Mouse (Mus musculus): ENCODE measurements around the gene Nfrkb. TPM values are rescaled to one million over a fixed set of nuclear protein-coding genes. Genes with fewer than 3 reads are reported as not detected.

Gene Nfrkb
- polyA plus RNA-seq, 2 experiments from 2014 or later: 37.1 to 54.1 TPM

- no peak for ATAC-seq
Measured at GRCm38 (mm10) chr9:31430011-31430410, 44.0 kb downstream of the Nfrkb start.

DNA sequence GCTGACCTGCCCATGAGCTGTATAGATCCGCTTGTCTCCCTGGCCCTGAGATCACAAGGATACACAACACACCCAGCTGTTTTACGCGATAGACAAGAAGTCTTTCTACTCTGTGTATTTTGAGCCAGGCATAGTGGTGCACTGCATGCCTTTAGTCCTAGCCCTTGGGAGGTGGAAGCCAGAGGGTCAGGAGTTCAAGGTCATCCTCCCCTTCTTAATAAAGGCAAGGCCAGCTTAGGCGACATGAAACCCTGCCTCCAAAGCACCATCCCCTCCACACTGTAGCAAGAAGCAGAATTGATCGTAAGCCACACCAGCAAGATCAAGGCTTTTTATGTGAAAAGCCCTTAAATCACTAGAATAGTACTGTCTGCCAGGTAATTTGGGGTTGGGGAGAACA, 45.8 kb downstream of the Nfrkb start:
- ATAC-seq: no peak

GRCm38 (mm10) chr9:31432336-31432975, 46.5 kb downstream of the Nfrkb start:
- no peak for ATAC-seq

DNA sequence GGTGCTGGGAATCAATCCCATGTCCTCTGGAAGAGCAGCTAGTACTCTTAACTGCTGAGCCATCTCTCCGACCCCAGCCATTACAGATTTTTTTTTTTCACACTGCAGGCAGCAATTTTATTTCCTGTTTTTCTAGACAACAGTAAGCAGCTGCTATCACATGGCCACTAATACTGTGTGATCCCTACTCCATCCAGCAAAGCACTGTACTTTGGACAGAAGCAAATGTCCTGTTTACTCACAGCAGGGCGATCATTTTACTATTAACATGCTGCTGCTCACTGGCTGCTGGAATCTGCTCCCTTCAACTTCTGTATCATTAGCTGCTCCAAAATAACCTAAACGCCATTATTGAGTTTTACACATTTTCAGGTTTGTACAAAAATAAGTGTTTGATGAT, 47.4 kb downstream of the Nfrkb start:
- ATAC-seq: no peak

DNA sequence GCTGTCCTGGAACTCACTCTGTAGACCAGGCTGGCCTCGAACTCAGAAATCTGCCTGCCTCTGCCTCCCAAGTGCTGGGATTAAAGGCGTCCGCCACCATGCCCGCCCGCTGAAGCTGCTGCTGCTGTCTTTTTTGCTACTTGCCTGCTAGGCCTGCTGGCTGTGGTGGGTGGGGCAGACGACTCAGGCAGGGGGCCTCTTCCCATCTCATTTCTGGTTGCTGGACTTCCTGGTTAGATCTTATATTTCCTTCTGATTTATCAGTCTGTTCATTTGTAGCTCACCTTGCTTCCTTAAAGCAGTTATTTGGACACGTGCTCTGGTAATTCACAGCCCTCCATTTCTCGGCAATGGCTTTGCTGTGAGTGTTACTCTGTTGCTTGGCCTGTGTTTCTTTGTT, 49.4 kb downstream of the Nfrkb start:
- ATAC-seq: no peak

DNA sequence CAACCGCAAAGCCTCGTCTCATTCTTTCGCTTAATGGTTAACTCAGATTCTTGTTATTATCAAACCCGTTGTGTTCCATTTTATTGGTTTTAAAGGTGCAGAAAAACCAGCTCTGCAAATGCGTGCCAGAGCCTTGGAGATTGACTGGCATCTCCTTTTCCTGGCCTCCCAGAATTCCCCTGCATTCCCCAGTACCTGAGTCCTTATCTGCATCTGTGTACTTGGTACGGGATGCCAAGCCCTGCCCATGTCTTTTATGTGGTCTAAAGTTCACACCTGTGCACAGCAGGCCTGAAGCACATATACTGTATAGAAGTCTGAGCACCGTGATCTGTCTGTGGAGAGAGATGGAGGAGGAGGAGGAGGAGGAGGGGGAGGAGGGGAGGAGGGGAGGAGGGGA, 51.9 kb downstream of the Nfrkb start:
- no peak for ATAC-seq

DNA sequence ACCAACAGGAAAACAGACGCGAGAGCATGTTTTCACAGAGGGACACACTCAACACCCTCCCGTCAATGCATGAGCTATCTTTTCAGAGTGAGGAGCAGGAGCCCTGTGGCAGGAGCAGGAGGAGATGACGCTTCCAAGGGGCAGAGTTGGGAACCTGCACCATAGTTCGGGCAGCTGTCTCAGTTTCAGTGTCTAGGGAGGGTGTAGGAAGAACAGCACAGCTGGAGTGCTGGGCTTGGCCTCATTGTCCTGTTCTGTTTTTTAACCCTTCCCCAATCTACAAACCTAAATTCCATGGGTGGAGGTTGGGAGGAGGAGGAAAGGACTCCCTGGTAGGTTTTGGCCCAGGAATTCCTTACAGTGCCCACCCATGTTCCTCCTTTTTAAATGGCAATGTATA, 52.8 kb downstream of the Nfrkb start:
- ATAC-seq: no peak

GRCm38 (mm10) chr9:31439341-31439740, 53.3 kb downstream of the Nfrkb start:
- no peak for ATAC-seq

DNA sequence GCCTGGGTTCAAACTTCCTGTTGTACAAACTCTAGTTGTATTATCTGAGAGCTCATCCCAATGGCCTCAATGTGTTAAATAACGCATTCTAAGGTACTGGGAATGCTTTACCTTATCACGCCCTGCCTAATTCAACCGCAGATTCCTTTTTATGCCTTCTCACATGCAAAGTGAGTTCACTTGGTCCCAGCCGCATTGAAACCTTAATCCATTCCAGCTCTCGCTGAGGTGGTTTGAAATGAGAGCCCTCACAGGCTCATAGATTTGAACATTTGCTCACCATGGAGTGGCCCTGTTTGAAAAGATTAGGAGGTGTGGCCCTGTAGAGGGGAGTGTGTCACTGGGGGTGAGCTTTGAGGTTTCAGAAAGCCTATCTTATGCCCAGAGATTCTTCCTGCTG, 54.4 kb downstream of the Nfrkb start:
- no peak for ATAC-seq

- no peak for ATAC-seq
Measured at GRCm38 (mm10) chr9:31441487-31441886, 55.5 kb downstream of the Nfrkb start.

DNA sequence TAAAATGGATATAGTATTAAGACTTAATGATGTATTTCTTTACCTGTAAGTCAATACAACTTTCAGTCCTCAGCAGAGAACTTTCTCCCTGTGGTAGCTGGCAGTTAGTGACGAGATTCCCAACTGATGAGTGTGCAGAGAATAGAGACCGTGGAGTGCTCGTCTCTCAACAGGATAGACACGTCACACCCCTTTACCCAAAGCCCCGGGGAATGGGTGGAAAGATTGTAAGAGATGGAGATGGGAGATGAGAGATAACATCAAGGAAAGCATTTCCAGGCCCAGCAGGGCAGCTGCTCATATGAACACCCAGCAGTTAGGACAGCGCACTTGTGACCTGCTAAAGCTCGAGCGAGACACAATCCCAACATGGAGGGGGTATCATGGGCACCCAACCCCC, 58.2 kb downstream of the Nfrkb start:
- ATAC-seq: no peak

DNA sequence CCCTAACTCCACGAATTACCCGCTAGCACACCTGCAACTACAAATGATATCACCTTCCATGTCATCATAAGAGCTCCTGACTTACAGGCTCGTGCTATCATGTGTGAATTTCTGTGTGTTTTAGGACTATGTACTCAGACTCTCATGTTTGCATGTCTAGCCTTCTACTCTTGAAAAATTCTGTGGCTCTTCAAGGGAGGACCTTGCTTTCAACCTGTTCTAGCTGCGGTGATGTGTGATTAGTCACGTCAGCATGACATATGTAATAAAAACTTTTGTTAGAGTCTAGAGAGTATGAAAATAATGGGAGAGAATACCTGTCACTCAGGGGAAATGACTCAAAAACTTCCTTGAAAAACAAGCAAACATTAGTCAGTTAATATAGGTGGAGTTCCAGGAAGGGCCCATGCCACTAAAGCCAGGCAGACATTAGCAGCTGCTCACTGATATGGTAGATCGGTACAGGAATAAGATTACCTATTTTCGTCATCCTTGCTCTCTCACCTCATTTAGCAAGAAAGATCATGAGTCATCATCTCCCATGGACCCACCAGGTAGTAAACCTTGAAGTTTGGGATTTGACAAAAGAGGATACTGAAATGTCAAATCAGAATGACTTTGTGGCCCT, 63.3 kb downstream of the Nfrkb start:
- no peak for ATAC-seq

GRCm38 (mm10) chr9:31452166-31452565, 66.2 kb downstream of the Nfrkb start:
- no peak for ATAC-seq

GRCm38 (mm10) chr9:31454356-31454755, 68.4 kb downstream of the Nfrkb start:
- no peak for ATAC-seq

DNA sequence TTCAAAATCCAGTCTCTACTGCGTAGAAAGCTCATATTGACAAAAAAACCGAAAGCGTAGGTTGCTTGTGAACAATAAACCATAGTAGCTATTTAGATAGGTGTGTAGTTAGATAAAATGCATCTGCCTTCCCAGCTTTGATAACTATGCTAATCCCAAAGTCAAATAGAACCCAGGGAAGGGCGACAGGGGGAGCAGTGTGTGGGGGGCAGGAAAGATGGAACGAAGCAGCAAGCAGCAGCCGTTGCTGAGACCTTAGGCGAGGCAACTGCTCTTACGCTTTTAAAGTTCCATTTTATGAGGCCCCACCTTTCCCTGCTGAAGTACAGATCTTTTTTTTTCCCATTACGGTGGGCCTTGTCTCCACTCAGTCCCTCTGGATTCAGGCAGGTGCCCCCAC, 77.2 kb downstream of the Nfrkb start:
- no peak for ATAC-seq

DNA sequence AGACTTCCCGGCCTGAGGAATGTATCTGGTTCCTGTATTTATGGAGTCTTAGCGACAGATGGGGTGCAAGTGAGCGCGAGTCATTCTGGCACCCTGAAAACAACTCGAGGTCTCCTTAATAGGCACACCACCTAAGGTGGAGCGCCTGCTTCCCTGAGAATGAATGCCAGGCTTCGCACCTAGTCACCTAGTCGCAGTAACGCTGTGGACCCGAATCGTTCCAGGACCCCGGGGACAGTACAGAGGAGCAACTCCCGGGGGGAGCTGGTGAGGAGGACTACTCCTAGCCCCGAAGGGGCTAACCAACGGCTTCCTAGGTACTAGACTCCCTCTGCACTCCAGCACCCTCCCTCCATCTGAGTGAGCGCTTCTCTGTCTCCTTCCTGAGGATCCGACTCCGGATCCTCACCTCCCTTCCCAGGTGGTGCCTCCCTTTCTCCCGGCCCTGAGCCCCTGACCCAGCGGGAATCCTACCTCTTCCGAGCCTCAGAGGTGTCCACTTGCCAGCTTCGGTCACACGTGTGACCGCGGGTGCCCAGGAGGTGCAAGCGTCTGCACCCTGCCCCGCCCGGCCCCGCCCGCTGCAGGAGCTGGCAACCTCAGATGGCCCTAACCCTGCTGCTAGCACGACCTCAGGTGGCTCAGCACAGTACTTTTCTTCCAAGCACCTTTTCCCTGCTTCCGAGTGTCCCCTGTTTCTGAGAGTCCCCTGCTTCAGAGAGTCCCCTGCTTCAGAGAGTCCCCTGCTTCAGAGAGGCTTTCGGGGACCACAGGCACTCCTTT, 77.9 kb downstream of the Nfrkb start, which contains the start of gene Tmem45b:
TSS of gene Tmem45b (minus strand) at position 771 of the 783 bp plus-strand sequence.
- ATAC-seq: no peak

Other genes with a start within 250 kb of the Nfrkb start
- gene Aplp2, start 174.4 kb upstream of the Nfrkb start, polyA plus RNA-seq (2017; shearing (Covaris generic)): 10 to 100 TPM; 82.6 to 83.2 TPM
- 10 to 100 TPM in 1 of 2 experiments, 1 to 10 TPM in 1; 9.6 to 10.1 TPM for gene Prdm10, start 105.7 kb upstream of the Nfrkb start, polyA plus RNA-seq (2017; shearing (Covaris generic))
- gene Tmem45b, start 78.3 kb downstream of the Nfrkb start, polyA plus RNA-seq (2017; shearing (Covaris generic)): not detected

Data from CD4-positive, CD25-positive, alpha-beta regulatory T cell, adult 4 months (primary cell).